Mouse (Mus musculus) embryonic facial prominence, embryonic 11.5 days (tissue): ENCODE measurements around the gene Zfp219. TPM values are rescaled to one million over a fixed set of nuclear protein-coding genes. Genes with fewer than 3 reads are reported as not detected.
"Not testable (repeated sequence)": the region's sequence is repeated elsewhere in the genome, so short reads cannot be mapped to it uniquely, and the experiment has no call there.

Source experiments
- ATAC-seq: fragments of 200-750 bp; cut with Nextera tagmentation; replicated peaks from 2 replicates; pipeline ENCODE4 v1.8.0; 2017; ENCODE audit warnings: low read depth; ENCODE audit not compliant: insufficient number of reproducible peaks, low FRiP score, low TSS enrichment
- DNase-seq: peaks from one replicate; pipeline ENCODE4 v3.0.0-alpha.2; 2015; ENCODE audit warnings: low spot score
- H3K27ac ChIP-seq: fragments of 300-500 bp; sonication (generic); replicated peaks from 2 replicates; pipeline ENCODE4 v1.5.1; 2014; ENCODE audit warnings: mild to moderate bottlenecking, low read depth, low read length, control low read depth
- H3K27me3 ChIP-seq: fragments of 300-500 bp; sonication (generic); 2 replicates; pipeline ENCODE4 v1.6.1; 2014; ENCODE audit warnings: mild to moderate bottlenecking, low read length, moderate library complexity, mixed read lengths; ENCODE audit not compliant: control insufficient read depth, insufficient read depth
- H3K36me3 ChIP-seq: fragments of 300-500 bp; sonication (generic); replicated peaks from 2 replicates; pipeline ENCODE4 v1.6.1; 2014; ENCODE audit warnings: low read depth, mild to moderate bottlenecking, low read length, moderate library complexity, mixed read lengths; ENCODE audit not compliant: control insufficient read depth, insufficient read depth
- H3K4me1 ChIP-seq: fragments of 300-500 bp; sonication (generic); 2 replicates; pipeline ENCODE4 v1.6.1; 2014; ENCODE audit warnings: low read length, mixed read lengths; ENCODE audit not compliant: control insufficient read depth, insufficient read depth
- H3K4me2 ChIP-seq: fragments of 300-500 bp; sonication (generic); 2 replicates; pipeline ENCODE4 v1.6.1; 2014; ENCODE audit warnings: low read depth, mild to moderate bottlenecking, control low read depth, low read length, moderate library complexity
- H3K4me3 ChIP-seq: fragments of 300-500 bp; sonication (generic); 2 replicates; pipeline ENCODE4 v1.5.1; 2014; ENCODE audit warnings: low read depth, low read length, control low read depth
- H3K9ac ChIP-seq: fragments of 300-500 bp; sonication (generic); replicated peaks from 2 replicates; pipeline ENCODE4 v1.6.1; 2014; ENCODE audit warnings: mild to moderate bottlenecking, control low read depth, low read length
- H3K9me3 ChIP-seq: fragments of 300-500 bp; sonication (generic); replicated peaks from 2 replicates; pipeline ENCODE4 v1.6.1; 2016; ENCODE audit warnings: mild to moderate bottlenecking, low read length, inconsistent platforms, mixed read lengths; ENCODE audit not compliant: control insufficient read depth
- WGBS: fragments of 180-500 bp; shearing (Covaris S2); extraction: QIAGEN DNeasy Blood & Tissue Kit; methylation state at CpG from one replicate; pipeline ENCODE4 v1.1.7; 2014; 5-methylcytosine and 5-hydroxymethylcytosine counted together
- polyA plus RNA-seq: library from polyadenylated mRNA; unstranded; fragments of >200 nt; fragmentation: Nextera tagmentation; extraction: Ambion mirVana; gene quantifications from 2 replicates; pipeline ENCODE4 v1.2.1, GENCODE M21; 2014

Gene Zfp219
- polyA plus RNA-seq, 1 experiment from 2014 or later, result 54.7 TPM

DNA sequence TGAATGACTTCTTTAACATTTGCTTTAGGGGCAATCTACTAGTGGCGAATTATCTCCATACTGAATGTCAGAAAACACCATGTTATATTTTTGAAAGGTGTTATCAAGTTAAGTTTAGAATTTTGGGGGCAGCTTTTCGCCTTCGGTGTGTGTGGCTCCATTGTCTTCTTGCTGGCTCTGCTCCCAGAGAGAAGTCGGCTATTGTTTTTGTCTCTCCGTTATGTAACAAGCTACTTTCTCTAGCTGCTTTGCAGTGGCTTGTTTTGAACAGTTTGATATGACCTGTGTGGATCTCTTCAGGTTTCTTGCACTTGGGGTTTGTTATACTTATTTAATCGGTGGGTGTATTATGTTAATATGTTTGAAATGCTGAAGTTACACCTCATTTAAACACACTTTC is 22.9 kb upstream of the Zfp219 start:
- 72% methylated on average over 6 of the region's 6 CpGs for WGBS
- H3K27ac ChIP-seq, result no peak overlapping the region
- H3K4me3 ChIP-seq, result no peak overlapping the region
- no peaks in the 10 kb centered on the region for H3K36me3 ChIP-seq
- ATAC-seq (no peak), DNase-seq (no peak)
- H3K4me2 ChIP-seq, result no peak overlapping the region
- H3K4me1 ChIP-seq, result no peaks in the 10 kb centered on the region
- H3K9me3 ChIP-seq, result no peaks in the 10 kb centered on the region
- no peak overlapping the region for H3K9ac ChIP-seq
- no peaks in the 10 kb centered on the region for H3K27me3 ChIP-seq

DNA sequence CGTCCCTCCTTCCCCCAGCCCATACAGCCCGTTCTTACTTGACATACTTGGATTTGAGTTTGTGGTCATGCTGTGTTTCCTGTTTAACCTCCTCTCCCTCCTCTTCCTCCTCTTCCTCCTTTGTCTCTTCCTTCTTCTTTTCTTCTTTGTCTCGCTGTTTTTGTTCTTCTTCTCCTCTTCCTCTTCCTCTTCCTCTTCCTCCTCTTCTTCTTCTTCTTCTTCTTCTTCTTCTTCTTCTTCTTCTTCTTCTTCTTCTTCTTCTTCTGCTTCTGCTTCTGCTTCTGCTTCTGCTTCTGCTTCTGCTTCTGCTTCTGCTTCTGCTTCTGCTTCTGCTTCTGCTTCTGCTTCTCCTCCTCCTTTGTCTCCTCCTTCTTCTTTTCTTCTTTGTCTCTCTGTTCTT is 21.8 kb upstream of the Zfp219 start, which contains the start of gene Olfr221:
TSS of gene Olfr221 (minus strand) at position 101 of the 400 bp plus-strand sequence.
- H3K27me3 ChIP-seq, H3K4me3 ChIP-seq, H3K9ac ChIP-seq, ATAC-seq, H3K4me2 ChIP-seq, H3K36me3 ChIP-seq, H3K27ac ChIP-seq, H3K9me3 ChIP-seq, DNase-seq, H3K4me1 ChIP-seq: not testable (repeated sequence)
- WGBS, result 58% methylated on average over 3 of the region's 3 CpGs

DNA sequence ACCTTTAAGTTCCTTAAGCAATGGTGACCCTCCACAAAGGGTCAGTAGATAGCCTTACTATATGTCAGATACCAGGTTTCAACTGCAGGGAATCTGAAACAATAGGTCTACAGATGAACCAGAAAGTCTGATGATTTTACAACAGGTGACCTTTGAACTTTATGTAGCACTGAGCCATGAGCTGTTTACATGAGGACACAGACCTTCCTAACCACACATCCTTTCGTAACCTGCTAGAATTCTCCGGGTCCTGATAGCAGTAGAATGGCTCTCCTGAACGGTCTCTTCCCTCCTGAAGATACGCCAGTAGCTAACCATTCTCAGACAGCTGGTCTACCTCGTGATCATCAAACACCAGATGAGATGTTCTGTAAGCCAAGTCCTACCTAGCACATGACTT is 18.8 kb upstream of the Zfp219 start:
- Histone ChIP-seq H3K27me3 (no peaks in the 10 kb centered on the region), H3K4me2 (no peak overlapping the region), H3K4me1 (no peaks in the 10 kb centered on the region), H3K9me3 (no peaks in the 10 kb centered on the region), H3K27ac (no peak overlapping the region), H3K4me3 (no peak overlapping the region), H3K9ac (no peak overlapping the region), H3K36me3 (no peaks in the 10 kb centered on the region)
- ATAC-seq (no peak), DNase-seq (no peak)
- WGBS, result 89% methylated on average over 5 of the region's 5 CpGs

DNA sequence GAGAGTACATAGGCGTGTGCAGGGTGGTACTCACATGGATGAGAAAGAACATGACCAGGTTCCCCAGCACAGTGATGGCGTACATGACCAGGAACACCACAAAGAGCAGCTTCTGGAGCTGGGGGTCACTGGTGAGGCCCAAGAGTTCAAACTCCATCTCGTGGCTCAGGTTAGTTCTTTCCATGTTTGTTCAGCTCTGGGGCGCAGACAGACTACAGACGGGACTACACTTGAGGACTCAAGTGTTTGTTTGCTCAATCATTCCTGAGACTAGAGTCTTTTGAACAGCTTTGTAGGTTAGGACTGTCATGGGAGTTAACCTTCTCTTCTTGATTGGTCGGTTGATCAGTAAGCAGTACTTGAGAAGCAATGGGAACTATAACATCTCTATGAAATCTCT is 15.4 kb upstream of the Zfp219 start:
- DNase-seq (no peak), ATAC-seq (no peak)
- Histone ChIP-seq H3K4me1 (no peaks in the 10 kb centered on the region), H3K27ac (no peak overlapping the region), H3K27me3 (no peaks in the 10 kb centered on the region), H3K4me3 (no peak overlapping the region), H3K36me3 (no peaks in the 10 kb centered on the region), H3K4me2 (no peak overlapping the region), H3K9ac (no peak overlapping the region), H3K9me3 (no peaks in the 10 kb centered on the region)
- WGBS, result 86% methylated on average over 6 of the region's 6 CpGs

DNA sequence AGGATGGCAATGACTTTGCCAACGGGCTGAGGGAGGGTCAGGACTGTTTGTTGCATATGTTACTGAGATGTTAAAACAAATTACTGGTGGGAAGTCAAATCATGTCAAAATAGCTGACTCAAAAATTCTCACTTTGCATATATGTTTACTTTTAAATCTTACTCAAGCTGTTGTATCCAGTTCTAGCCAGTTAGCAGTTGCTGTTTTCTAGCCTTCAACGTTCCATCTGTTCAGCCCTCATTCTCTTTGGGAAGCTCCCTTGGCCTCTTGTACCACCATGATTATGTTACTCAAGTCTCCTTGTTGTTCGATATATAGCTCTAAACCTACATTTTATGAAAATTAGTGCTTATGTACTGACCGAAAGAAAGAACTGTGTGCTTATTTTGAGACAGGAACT is 5.8 kb upstream of the Zfp219 start:
- 85% methylated on average over 4 of the region's 4 CpGs for WGBS
- no peak for ATAC-seq
- Histone ChIP-seq H3K27me3 (no peaks in the 10 kb centered on the region), H3K27ac (no peak overlapping the region), H3K4me1 (no peaks in the 10 kb centered on the region), H3K9ac (no peak overlapping the region), H3K9me3 (no peaks in the 10 kb centered on the region), H3K36me3 (no peaks in the 10 kb centered on the region), H3K4me3 (no peak overlapping the region), H3K4me2 (no peak overlapping the region)
- DNase-seq, result no peak

DNA sequence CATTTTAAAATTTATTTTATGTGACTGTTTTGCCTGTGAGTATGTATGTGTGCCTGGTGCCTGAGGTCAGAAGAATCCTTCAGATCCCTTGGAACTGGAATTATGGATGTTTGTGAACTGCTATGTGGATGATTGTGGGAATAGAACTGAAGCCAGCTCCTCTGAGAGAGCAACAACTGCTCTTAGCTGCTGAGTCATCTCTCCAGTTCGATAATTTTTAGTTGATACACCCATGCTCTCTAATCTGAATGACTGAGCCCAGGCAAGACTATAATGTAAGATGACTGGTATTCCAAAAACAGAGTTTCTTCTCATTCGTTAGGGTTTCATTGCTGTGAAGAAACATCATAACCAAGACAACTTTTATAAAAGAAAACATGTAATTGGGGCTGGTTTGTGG is 3.6 kb upstream of the Zfp219 start:
- Histone ChIP-seq H3K4me1 (no peaks in the 10 kb centered on the region), H3K27me3 (no peaks in the 10 kb centered on the region), H3K9ac (no peak overlapping the region), H3K4me2 (no peak overlapping the region), H3K4me3 (no peak overlapping the region), H3K9me3 (no peaks in the 10 kb centered on the region), H3K27ac (no peak overlapping the region), H3K36me3 (no peaks in the 10 kb centered on the region)
- WGBS, result 90% methylated on average over 2 of the region's 2 CpGs
- ATAC-seq (no peak), DNase-seq (no peak)

DNA sequence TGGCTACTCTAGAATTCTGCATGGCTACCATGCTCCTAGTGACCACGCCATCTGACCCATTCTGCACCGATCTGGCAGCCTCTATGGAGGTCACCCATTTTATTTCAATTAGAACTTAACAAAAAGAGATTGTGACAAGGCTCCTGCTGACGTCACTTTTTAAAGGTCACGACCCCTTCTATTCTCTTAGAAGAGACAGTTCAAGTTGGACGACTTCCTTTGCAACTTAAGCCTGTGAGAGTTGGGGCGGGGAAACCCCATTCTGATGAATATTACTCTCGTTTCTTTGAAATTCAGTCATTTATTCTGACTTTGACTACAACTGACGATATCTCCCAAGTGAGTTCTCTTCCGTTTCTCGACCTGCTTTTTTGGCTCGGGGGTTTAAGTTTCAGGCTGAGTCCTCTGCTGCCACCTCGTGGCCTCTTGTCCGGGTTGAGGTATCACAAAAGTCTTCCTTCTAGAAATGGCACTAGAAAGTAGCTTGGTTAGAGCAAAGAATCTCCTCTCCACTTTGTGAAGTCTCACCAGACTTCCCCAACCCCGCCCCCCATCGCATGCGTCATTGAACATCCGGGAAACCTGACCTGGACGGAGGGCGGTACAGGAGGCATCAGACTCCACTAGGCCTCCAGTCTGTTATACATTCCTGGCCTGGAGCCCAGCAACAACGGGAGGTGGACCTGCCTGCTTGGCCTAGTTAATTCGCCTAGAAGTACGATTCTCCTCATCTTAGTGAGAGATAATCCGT is 2.4 kb upstream of the Zfp219 start:
- peak overlapping the region; percentile 23 for H3K4me3 ChIP-seq
- H3K36me3 ChIP-seq, result no peaks in the 10 kb centered on the region
- ATAC-seq (peak; percentile 59), DNase-seq (peak; percentile 91)
- 5% methylated on average over 23 of the region's 23 CpGs for WGBS
- peak overlapping the region; percentile 76 for H3K27ac ChIP-seq
- H3K27me3 ChIP-seq, result no peaks in the 10 kb centered on the region
- H3K4me2 ChIP-seq, result peak overlapping the region; percentile 49
- no peaks in the 10 kb centered on the region for H3K9me3 ChIP-seq
- H3K9ac ChIP-seq, result peak overlapping the region; percentile 53
- H3K4me1 ChIP-seq, result 0 out of 2 replicates have a peak, but pooled peaks cover 3% of the 10 kb centered on the region

DNA sequence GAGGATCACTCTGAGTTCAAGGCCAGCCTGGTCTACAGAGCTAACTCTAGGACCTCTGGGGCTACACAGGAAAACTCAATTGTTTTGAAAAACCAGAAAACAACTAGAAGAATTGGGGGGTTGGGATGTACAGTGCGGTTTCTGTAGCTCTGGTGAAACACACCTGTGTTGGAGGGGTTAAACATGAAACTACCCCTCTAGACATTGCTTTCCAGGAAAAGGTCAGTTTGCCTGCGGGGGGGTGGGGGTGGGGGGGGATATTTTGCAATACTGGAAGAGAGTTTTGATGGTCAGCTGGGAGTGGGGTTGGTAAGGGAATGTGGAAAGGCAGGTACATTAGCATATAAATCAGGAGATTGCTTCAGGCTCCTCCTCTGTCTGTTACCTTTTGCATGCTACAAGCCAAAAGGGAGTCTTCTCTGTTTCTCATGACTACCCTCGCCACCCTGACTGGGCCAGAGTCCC is 1.7 kb upstream of the Zfp219 start:
- Histone ChIP-seq H3K4me1 (0 out of 2 replicates have a peak, but pooled peaks cover 3% of the 10 kb centered on the region), H3K27ac (peak overlapping the region; percentile 76; the same call in 1 of the 2 replicates), H3K27me3 (no peaks in the 10 kb centered on the region), H3K4me2 (peak overlapping the region; percentile 49), H3K36me3 (no peaks in the 10 kb centered on the region), H3K4me3 (peak overlapping the region; percentile 23; the same call in 1 of the 2 replicates), H3K9ac (no peak overlapping the region), H3K9me3 (no peaks in the 10 kb centered on the region)
- WGBS, result 50% methylated on average over 3 of the region's 3 CpGs
- no peak for DNase-seq
- no peak for ATAC-seq
